Mouse (Mus musculus) right cerebral cortex, postnatal 25 days (tissue): ENCODE measurements around the gene Alox15.

Source experiments
- DNase-seq: peaks from one replicate; pipeline ENCODE4 v3.0.0; 2022

Alox15 gene

GRCm38 (mm10) chr11:70306159-70306558, 45.7 kb downstream of the Alox15 start:
- DNase-seq, result no peak

GRCm38 (mm10) chr11:70302293-70302692, 49.5 kb downstream of the Alox15 start:
- DNase-seq, result no peak

- no peak for DNase-seq
Observed at GRCm38 (mm10) chr11:70297836-70298454, 53.9 kb downstream of the Alox15 start.

GRCm38 (mm10) chr11:70297405-70297804, 54.4 kb downstream of the Alox15 start:
- DNase-seq, result no peak
